Mouse (Mus musculus) cerebral cortex, adult 2 months (tissue): ENCODE measurements around the gene Tm7sf2.

ENCODE experiments used
- WGBS: fragments of 180-500 bp; shearing (Covaris S2); methylation state at CpG from one replicate; pipeline ENCODE4 v1.1.7; 2018; 5-methylcytosine and 5-hydroxymethylcytosine counted together

The Tm7sf2 gene

GRCm38 (mm10) chr19:6044102-6044501 lies 24.1 kb downstream of the Tm7sf2 start:
- 49% methylated on average over 4 of the region's 4 CpGs for WGBS

GRCm38 (mm10) chr19:6042293-6042692 lies 25.9 kb downstream of the Tm7sf2 start:
- WGBS: 80% methylated on average over 9 of the region's 9 CpGs

- WGBS: 66% methylated on average over 7 of the region's 7 CpGs
Observed at GRCm38 (mm10) chr19:6038326-6038725, 29.8 kb downstream of the Tm7sf2 start.

GRCm38 (mm10) chr19:6035966-6036585 lies 32.1 kb downstream of the Tm7sf2 start:
- WGBS: 75% methylated on average over 9 of the region's 9 CpGs

GRCm38 (mm10) chr19:6030520-6031280 lies 37.5 kb downstream of the Tm7sf2 start:
- WGBS: 71% methylated on average over 14 of the region's 14 CpGs

GRCm38 (mm10) chr19:6029426-6029825 lies 38.7 kb downstream of the Tm7sf2 start:
- 77% methylated on average over 9 of the region's 9 CpGs for WGBS

- 83% methylated on average over 6 of the region's 6 CpGs for WGBS
Observed at GRCm38 (mm10) chr19:6028991-6029390, 39.2 kb downstream of the Tm7sf2 start.

GRCm38 (mm10) chr19:6023930-6024329 lies 44.2 kb downstream of the Tm7sf2 start:
- 78% methylated on average over 7 of the region's 7 CpGs for WGBS

GRCm38 (mm10) chr19:6023059-6023458 lies 45.1 kb downstream of the Tm7sf2 start:
- WGBS: 78% methylated on average over 8 of the region's 8 CpGs

GRCm38 (mm10) chr19:6020276-6020675 lies 47.9 kb downstream of the Tm7sf2 start:
- 65% methylated on average over 3 of the region's 3 CpGs for WGBS

- WGBS: 32% methylated on average over 15 of the region's 15 CpGs
Observed at GRCm38 (mm10) chr19:6018142-6019089, 49.8 kb downstream of the Tm7sf2 start.

GRCm38 (mm10) chr19:6016532-6016931 lies 51.6 kb downstream of the Tm7sf2 start:
- 53% methylated on average over 7 of the region's 7 CpGs for WGBS

- 6% methylated on average over 40 of the region's 40 CpGs for WGBS
Observed at GRCm38 (mm10) chr19:6015511-6016315, 52.5 kb downstream of the Tm7sf2 start, which contains the start of gene Capn1. Capn1 (minus strand) TSS chr19:6015897.

- 4% methylated on average over 15 of the region's 18 CpGs for WGBS
Observed at GRCm38 (mm10) chr19:6014991-6015510, 53.1 kb downstream of the Tm7sf2 start.

- 90% methylated on average over 10 of the region's 10 CpGs for WGBS
Observed at GRCm38 (mm10) chr19:6013691-6014090, 54.5 kb downstream of the Tm7sf2 start.
